Mouse (Mus musculus) embryonic facial prominence, embryonic 15.5 days (tissue): ENCODE results near the gene Stat4. TPM values are rescaled to one million over a fixed set of nuclear protein-coding genes. Genes with fewer than 3 reads are reported as not detected.
A peak's percentile ranks its signal among the peaks of the same experiment; 100 is the strongest.
"Not testable (repeated sequence)": the region's sequence is repeated elsewhere in the genome, so short reads cannot be mapped to it uniquely, and the experiment has no call there.

ENCODE experiments used
- ATAC-seq: fragments of 200-750 bp; cut with Nextera tagmentation; 2 replicates; pipeline ENCODE4 v1.8.0; 2017; ENCODE audit warnings: low read depth, moderate TSS enrichment; ENCODE audit not compliant: insufficient number of reproducible peaks, low FRiP score, low TSS enrichment
- H3K27ac ChIP-seq: fragments of 300-500 bp; sonication (generic); replicated peaks from 2 replicates; pipeline ENCODE4 v1.5.1; 2015; ENCODE audit warnings: mild to moderate bottlenecking, inconsistent platforms
- H3K27me3 ChIP-seq: fragments of 300-500 bp; sonication (generic); 2 replicates; pipeline ENCODE4 v1.6.1; 2015; ENCODE audit warnings: inconsistent platforms
- H3K36me3 ChIP-seq: fragments of 300-500 bp; sonication (generic); 2 replicates; pipeline ENCODE4 v1.6.1; 2015; ENCODE audit warnings: mild to moderate bottlenecking, inconsistent platforms
- H3K4me1 ChIP-seq: fragments of 300-500 bp; sonication (generic); 2 replicates; pipeline ENCODE4 v1.6.1; 2015; ENCODE audit warnings: inconsistent platforms
- H3K4me2 ChIP-seq: fragments of 300-500 bp; sonication (generic); replicated peaks from 2 replicates; pipeline ENCODE4 v1.6.1; 2015; ENCODE audit warnings: mild to moderate bottlenecking, inconsistent platforms
- H3K4me3 ChIP-seq: fragments of 300-500 bp; sonication (generic); replicated peaks from 2 replicates; pipeline ENCODE4 v1.5.1; 2015; ENCODE audit warnings: mild to moderate bottlenecking, inconsistent platforms
- H3K9ac ChIP-seq: fragments of 300-500 bp; sonication (generic); 2 replicates; pipeline ENCODE4 v1.6.1; 2015; ENCODE audit warnings: inconsistent platforms
- H3K9me3 ChIP-seq: fragments of 300-500 bp; sonication (generic); replicated peaks from 2 replicates; pipeline ENCODE4 v1.6.1; 2016; ENCODE audit warnings: inconsistent platforms
- WGBS: fragments of 180-500 bp; shearing (Covaris S2); methylation state at CpG from one replicate; pipeline ENCODE4 v1.1.7; 2015; 5-methylcytosine and 5-hydroxymethylcytosine counted together
- polyA plus RNA-seq: library from polyadenylated mRNA; unstranded; fragments of >200 nt; fragmentation: Nextera tagmentation; extraction: Ambion mirVana; gene quantifications from 2 replicates; pipeline ENCODE4 v1.2.1, GENCODE M21; 2015

Stat4 gene
- polyA plus RNA-seq, 1 experiment from 2014 or later: 1.0 TPM

- H3K4me1 ChIP-seq: no peaks in the 10 kb centered on the region
- H3K27ac ChIP-seq: no peak overlapping the region
- ATAC-seq: no peak
- no peaks in the 10 kb centered on the region for H3K27me3 ChIP-seq
- no peaks in the 10 kb centered on the region for H3K9me3 ChIP-seq
- no peak overlapping the region for H3K4me3 ChIP-seq
- no peaks in the 10 kb centered on the region for H3K36me3 ChIP-seq
- H3K9ac ChIP-seq: no peak overlapping the region
- no peak overlapping the region for H3K4me2 ChIP-seq
- WGBS: 90% methylated on average over 5 of the region's 5 CpGs
Measured at GRCm38 (mm10) chr1:52028686-52029085, 41.7 kb downstream of the Stat4 start.

GRCm38 (mm10) chr1:52034816-52035752, 48.1 kb downstream of the Stat4 start:
- H3K9me3 ChIP-seq: no peaks in the 10 kb centered on the region
- no peaks in the 10 kb centered on the region for H3K27me3 ChIP-seq
- no peak overlapping the region for H3K27ac ChIP-seq
- H3K4me1 ChIP-seq: no peaks in the 10 kb centered on the region
- H3K4me2 ChIP-seq: no peak overlapping the region
- WGBS: 79% methylated on average over 12 of the region's 12 CpGs
- no peak overlapping the region for H3K9ac ChIP-seq
- H3K36me3 ChIP-seq: no peaks in the 10 kb centered on the region
- ATAC-seq: no peak
- no peak overlapping the region for H3K4me3 ChIP-seq

GRCm38 (mm10) chr1:52039151-52039550, 52.2 kb downstream of the Stat4 start:
- Histone ChIP-seq H3K4me1 (peaks cover 4% of the 10 kb centered on the region; the same call in 1 of the 2 replicates), H3K9me3 (no peaks in the 10 kb centered on the region), H3K9ac (no peak overlapping the region), H3K27me3 (no peaks in the 10 kb centered on the region), H3K36me3 (no peaks in the 10 kb centered on the region), H3K4me3 (no peak overlapping the region), H3K27ac (no peak overlapping the region), H3K4me2 (no peak overlapping the region)
- ATAC-seq: no peak; the same call in 1 of the 2 replicates
- WGBS: 61% methylated on average over 7 of the region's 7 CpGs

GRCm38 (mm10) chr1:52039626-52040025, 52.7 kb downstream of the Stat4 start:
- whole genome bisulfite sequencing: 50% methylated on average over 9 of the region's 9 CpGs
- H3K27me3 ChIP-seq: no peaks in the 10 kb centered on the region
- H3K4me2 ChIP-seq: no peak overlapping the region
- ATAC-seq: no peak
- H3K9ac ChIP-seq: no peak overlapping the region
- H3K27ac ChIP-seq: no peak overlapping the region
- no peak overlapping the region for H3K4me3 ChIP-seq
- H3K9me3 ChIP-seq: no peaks in the 10 kb centered on the region
- H3K4me1 ChIP-seq: peaks cover 4% of the 10 kb centered on the region; the same call in 1 of the 2 replicates
- H3K36me3 ChIP-seq: no peaks in the 10 kb centered on the region

- Histone ChIP-seq H3K4me2 (no peak overlapping the region), H3K4me3 (no peak overlapping the region), H3K9ac (no peak overlapping the region), H3K9me3 (no peaks in the 10 kb centered on the region), H3K27ac (no peak overlapping the region), H3K4me1 (peaks cover 4% of the 10 kb centered on the region; the same call in 1 of the 2 replicates), H3K27me3 (no peaks in the 10 kb centered on the region), H3K36me3 (no peaks in the 10 kb centered on the region)
- ATAC-seq: no peak
- 66% methylated on average over 11 of the region's 11 CpGs for WGBS
Measured at GRCm38 (mm10) chr1:52040366-52041061, 53.6 kb downstream of the Stat4 start.

- Histone ChIP-seq H3K4me2 (no peak overlapping the region), H3K36me3 (no peaks in the 10 kb centered on the region), H3K9me3 (no peaks in the 10 kb centered on the region), H3K9ac (no peak overlapping the region), H3K4me1 (peaks cover 4% of the 10 kb centered on the region; the same call in 1 of the 2 replicates), H3K27ac (0 out of 2 replicates have a peak overlapping the region, but pooled peaks have one; percentile 36), H3K27me3 (no peaks in the 10 kb centered on the region), H3K4me3 (no peak overlapping the region)
- 53% methylated on average over 4 of the region's 4 CpGs for WGBS
- ATAC-seq: no peak
Measured at GRCm38 (mm10) chr1:52043191-52043590, 56.2 kb downstream of the Stat4 start.

- not testable (repeated sequence) for H3K9ac ChIP-seq, ATAC-seq, H3K36me3 ChIP-seq, H3K4me3 ChIP-seq, H3K9me3 ChIP-seq, H3K27ac ChIP-seq, H3K4me2 ChIP-seq, H3K27me3 ChIP-seq, H3K4me1 ChIP-seq
- 92% methylated on average over 10 of the region's 10 CpGs for WGBS
Measured at GRCm38 (mm10) chr1:52046891-52047290, 59.9 kb downstream of the Stat4 start.

- no peak overlapping the region for H3K27ac ChIP-seq
- H3K4me3 ChIP-seq: no peak overlapping the region
- no peaks in the 10 kb centered on the region for H3K9me3 ChIP-seq
- WGBS: 56% methylated on average over 2 of the region's 2 CpGs
- ATAC-seq: no peak
- H3K4me2 ChIP-seq: no peak overlapping the region
- H3K36me3 ChIP-seq: no peaks in the 10 kb centered on the region
- no peaks in the 10 kb centered on the region for H3K4me1 ChIP-seq
- no peak overlapping the region for H3K9ac ChIP-seq
- H3K27me3 ChIP-seq: no peaks in the 10 kb centered on the region
Measured at GRCm38 (mm10) chr1:52048711-52049110, 61.8 kb downstream of the Stat4 start.

- Histone ChIP-seq H3K9me3 (no peaks in the 10 kb centered on the region), H3K36me3 (no peaks in the 10 kb centered on the region)
Measured at GRCm38 (mm10) chr1:52049827-52050226, 62.9 kb downstream of the Stat4 start.

GRCm38 (mm10) chr1:52051542-52051941, 64.6 kb downstream of the Stat4 start:
- ATAC-seq: no peak

More at GRCm38 (mm10) chr1:52049827-52050226, 62.9 kb downstream of the Stat4 start:
- no peaks in the 10 kb centered on the region for H3K27me3 ChIP-seq
- H3K4me2 ChIP-seq: no peak overlapping the region
- H3K4me3 ChIP-seq: no peak overlapping the region
- no peaks in the 10 kb centered on the region for H3K4me1 ChIP-seq
- H3K9ac ChIP-seq: no peak overlapping the region
- no peak for ATAC-seq
- H3K27ac ChIP-seq: no peak overlapping the region
- WGBS: 91% methylated on average over 3 of the region's 3 CpGs

GRCm38 (mm10) chr1:52052910-52053309, 66.0 kb downstream of the Stat4 start:
- no peak overlapping the region for H3K9ac ChIP-seq
- H3K27ac ChIP-seq: no peak overlapping the region
- no peak overlapping the region for H3K4me2 ChIP-seq
- no peaks in the 10 kb centered on the region for H3K9me3 ChIP-seq
- H3K4me3 ChIP-seq: no peak overlapping the region
- H3K36me3 ChIP-seq: no peaks in the 10 kb centered on the region
- no peak for ATAC-seq
- WGBS: 89% methylated on average over 9 of the region's 9 CpGs
- no peaks in the 10 kb centered on the region for H3K4me1 ChIP-seq
- no peaks in the 10 kb centered on the region for H3K27me3 ChIP-seq

More at GRCm38 (mm10) chr1:52051542-52051941, 64.6 kb downstream of the Stat4 start:
- WGBS: 69% methylated on average over 3 of the region's 3 CpGs
- no peaks in the 10 kb centered on the region for H3K9me3 ChIP-seq
- H3K27me3 ChIP-seq: no peaks in the 10 kb centered on the region
- no peak overlapping the region for H3K4me3 ChIP-seq
- no peak overlapping the region for H3K4me2 ChIP-seq
- H3K4me1 ChIP-seq: no peaks in the 10 kb centered on the region
- no peak overlapping the region for H3K9ac ChIP-seq
- no peaks in the 10 kb centered on the region for H3K36me3 ChIP-seq
- no peak overlapping the region for H3K27ac ChIP-seq
